Mouse (Mus musculus): ENCODE results near the gene Cacna1e.

Cacna1e gene

DNA sequence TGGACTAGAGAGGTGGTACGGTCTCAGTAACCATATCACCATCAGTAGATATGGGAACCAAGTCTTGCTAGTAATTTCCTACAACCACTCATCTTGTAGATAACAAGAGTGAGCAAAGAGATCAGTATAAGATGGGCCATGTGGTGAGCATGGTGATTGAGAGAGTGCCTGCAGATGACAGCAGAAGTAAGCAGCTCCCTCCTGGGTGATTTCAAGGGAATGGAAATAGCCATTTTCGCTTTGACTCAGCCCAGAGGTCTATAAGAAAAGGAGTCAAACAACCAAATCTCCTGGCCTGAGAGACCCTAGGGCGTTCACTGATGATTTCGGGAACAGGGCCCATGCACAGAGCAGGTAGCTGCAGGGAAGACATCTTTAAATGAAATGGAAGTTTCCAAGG, 45.0 kb downstream of the Cacna1e start:
- DNase-seq (ENCODE audit: low spot score in 2 of 2) = no peak

DNA sequence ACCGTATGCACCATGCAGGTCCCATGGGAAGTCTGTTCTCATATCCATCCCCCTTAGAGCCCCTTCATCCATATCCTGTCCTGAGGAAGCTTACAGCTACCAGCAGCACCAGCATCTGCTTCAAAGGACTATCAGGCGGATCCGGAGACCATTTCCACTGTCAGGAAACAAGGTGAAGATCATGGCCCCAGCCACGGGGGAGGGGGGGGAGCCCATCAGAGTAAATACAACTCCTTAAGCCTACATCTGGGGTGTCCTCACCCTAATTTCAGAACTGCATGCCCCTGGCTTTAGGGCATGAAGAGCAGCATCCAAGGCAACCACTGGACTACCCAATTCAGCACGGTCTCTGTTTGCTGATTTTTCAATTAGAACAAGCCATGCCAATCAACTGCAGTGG, 47.8 kb downstream of the Cacna1e start:
- DNase-seq (ENCODE audit: low spot score in 2 of 2) = no peak

DNA sequence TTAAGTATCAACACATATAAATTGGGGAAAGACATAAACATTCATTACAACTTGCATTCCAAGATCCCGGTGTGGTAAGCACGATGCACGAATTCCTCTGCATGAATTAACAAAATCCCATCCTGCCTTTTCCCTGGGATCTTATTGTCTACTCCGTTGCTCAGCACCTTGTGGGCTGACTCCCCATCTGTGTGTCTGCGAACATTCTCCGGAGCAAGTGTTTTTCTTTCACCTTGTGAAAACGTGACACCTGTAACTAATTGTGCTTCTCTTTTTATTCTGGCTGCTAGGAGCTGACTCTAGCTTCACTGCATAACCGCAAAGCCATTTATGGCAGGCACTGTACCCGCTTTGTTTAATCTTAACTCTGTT, 52.1 kb downstream of the Cacna1e start:
- no peak for DNase-seq (ENCODE audit: low spot score in 2 of 2)

DNA sequence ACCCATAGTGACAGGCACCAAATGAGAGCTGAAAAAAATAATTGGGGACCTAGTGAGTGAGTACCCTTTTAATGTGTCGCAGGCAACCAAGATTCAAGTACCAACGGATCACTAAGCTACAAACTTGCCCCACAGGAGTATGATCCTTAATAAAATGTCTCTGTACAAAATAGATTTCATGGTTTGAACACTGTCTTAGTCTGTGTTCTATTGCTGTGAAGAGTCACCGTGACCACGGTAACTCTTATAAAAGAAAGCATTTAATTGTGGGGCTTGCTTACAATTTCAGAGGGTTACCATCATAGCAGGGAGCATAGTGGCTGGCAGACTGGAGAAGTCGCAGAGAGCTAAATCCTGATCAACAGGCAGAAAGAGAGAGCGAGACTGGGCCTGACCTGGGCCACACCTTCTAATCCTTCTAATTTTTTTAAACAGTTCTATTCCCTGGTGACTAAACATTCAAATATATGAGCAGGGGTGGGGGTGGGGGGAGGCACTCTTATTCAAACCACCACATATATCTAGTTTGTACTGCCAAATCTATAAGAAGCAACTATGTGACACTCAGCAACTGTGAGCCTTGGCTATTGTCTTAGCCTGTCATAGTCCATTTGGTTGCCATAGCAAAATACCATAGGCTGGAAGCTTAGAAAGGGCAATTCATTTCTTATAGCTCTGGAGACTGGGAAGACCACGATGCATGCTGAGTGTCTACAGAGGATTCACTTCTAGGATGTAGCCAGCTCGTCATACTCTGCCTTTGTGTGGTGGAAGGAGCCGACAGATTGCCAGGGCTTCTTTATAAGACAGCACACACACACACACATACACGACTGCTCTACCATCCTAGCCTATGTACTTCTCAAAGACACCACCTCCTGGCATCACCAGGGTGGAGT, 52.8 kb downstream of the Cacna1e start:
- no peak for DNase-seq (ENCODE audit: low spot score in 2 of 2)

DNA sequence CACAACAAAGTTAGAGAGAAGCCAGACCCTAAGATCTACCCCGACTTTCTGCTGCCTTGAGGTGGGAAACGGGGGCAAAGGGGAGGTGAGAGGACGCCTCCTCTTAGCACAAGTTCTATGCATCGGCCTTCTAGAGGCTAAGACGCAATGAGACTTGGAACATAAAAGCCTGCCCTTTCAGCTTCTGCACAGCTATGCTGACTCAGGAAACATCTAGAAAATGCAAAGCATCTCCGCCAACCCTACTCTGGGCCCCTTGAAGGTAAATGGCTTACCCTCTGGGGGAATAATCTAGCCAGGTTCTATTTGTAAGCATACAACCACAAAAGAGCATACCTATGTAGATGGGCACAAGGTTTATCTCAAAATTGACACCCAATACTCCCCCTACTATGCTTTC, 54.2 kb downstream of the Cacna1e start:
- no peak for DNase-seq (ENCODE audit: low spot score in 2 of 2)

DNA sequence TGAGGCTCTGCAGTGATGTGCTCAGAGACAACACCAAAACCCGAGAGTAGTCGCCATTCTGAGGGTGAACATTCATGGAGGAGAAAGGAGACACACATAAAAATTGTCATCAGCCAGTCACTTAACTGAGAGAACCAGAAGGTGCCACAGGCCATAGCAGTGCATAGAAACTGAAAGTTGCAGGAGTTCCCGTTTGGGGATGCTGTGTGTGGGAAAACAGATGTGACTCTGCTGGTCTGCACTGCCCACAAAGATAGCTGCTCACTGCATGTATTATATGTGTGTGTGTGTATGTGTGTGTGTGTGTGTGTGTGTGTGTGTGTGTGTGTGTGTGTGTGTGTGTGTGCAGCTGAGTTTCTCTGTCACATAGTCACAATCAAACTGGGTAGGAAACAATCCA, 61.2 kb downstream of the Cacna1e start:
- DNase-seq (ENCODE audit: low spot score in 2 of 2) = no peak

DNA sequence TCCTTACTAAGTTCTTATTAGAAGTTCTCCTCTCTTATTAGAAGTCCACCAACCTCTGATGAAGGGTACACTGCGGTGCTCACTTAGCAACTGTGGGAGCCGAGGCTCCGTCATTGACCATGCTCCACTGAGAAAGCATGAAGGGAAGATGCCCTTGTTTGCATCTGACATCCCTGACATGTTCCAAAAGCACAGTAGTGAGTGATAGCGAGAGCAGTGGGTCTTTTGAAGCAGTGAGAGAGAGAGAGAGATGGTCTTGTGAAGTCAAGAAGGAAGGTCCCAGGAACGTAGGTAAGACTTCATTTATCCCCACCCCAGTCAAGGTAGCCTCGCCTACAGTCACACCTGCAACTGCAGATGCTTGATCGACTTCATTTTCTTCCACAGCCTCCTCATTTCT, 63.9 kb downstream of the Cacna1e start:
- DNase-seq (ENCODE audit: low spot score in 2 of 2) = no peak

DNA sequence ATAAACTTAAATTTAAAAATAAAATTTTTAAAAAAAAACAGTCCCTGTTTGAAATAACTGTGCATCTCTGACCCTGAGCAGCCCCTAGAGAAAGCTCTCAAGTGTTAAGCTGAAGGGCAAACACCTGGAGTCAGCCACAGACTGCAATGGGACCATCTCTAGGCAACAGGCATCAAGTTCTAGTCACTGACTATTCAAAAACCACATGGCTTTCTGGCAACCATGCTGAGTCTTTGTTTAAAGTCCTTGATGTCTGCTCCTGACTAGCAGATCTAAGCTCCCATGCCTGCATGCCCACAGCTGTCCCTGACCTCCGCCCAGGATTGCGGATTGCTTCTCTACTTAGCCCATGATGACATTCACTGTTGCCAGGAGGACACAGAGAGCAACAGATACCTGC, 64.3 kb downstream of the Cacna1e start:
- no peak for DNase-seq (ENCODE audit: low spot score in 2 of 2)

DNA sequence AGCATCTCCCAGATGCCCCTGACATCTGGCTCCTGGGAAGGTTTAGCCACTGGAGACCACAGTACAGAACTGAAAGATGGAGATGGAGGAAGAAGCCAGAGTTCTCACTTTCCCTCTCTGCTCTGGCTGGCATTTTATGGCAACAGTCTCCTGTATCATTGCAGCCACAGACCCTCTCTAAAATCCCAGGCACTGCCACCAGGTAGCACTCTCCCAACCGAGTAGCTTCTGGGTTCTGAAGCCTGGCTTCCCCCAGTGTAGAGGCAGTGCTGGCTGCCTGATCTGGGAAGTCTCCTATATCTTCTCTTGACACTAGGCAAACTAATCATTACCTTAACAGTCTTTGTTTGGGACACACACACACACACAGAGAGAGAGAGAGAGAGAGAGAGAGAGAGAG, 65.6 kb downstream of the Cacna1e start:
- DNase-seq (ENCODE audit: low spot score in 2 of 2) = no peak

DNA sequence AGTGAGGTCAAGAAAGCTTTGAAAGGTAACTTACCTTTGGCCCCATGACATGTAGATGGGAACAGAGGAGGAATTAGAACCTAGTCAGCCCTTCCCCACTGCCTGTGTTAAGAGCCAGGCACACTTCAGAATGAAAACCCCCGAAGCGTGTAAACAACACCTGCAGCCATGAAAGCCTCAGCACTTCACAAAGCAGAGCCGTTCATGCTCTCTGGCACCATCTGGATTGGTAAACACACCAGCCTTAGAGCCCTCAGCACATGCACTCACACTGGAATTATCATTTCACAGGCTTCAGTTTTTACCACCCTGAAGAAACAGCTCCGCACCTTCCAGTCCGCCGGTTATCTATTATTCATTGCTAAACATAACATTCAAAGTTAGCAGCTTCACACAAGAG, 67.5 kb downstream of the Cacna1e start:
- no peak for DNase-seq (ENCODE audit: low spot score in 2 of 2)

DNA sequence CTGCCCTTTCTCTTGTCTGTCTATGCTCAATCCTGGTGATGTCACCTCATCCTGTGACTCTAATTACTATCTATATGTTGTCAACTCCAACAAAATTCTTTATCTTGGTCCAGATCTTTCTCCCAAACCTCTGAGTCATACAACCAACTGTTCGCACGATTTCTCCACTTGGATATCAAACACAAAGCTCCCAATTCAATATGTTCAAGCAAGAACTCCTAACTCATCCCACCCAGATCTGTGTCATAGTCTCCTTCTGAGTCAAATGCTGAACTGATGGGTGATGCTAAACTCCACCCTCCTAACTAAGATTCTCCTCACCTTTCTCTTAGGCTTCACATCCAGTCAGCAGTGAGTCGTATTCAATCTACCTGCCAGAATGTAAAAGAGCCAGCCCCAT, 68.0 kb downstream of the Cacna1e start:
- peak in 1 of 2 experiments; percentile 5 for DNase-seq (ENCODE audit: low spot score in 2 of 2)

DNA sequence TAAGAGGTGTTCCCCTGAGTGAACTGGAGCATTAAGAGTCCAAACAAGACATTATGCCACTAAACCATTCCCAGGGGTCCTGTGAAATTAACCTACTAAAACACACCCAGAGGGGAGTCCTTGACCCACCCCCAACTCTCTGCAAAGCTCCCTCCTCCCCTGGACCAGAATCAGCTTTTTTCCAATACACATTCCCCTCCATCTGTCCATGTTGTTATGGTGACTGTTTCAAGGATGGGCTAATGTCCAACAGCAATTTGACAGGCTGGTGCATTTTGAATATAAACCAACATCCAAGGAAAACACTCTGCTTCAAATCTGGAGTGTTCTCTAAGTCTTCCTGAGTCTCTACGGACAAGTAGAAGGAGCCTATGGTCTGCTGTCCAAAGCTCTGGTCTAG, 78.6 kb downstream of the Cacna1e start:
- no peak for DNase-seq (ENCODE audit: low spot score in 2 of 2)

DNA sequence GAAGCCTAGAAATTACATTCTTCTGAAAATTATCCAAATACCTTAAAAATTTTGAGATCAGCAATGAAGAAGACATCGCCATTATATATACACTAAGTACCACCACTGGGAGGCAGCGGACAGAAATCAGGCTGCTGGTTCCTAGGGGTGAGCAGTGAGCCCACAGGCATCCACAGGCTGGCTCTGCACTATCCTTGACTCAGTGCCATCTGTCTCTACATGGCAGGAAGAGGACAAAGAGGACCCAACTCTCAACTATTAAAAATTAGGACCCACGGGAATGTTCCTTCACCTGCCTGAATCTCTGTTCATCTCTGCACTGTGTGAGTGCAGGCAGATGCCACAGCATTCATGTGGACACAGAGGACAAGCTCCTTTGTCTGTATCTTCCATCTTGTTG, 79.3 kb downstream of the Cacna1e start:
- no peak for DNase-seq (ENCODE audit: low spot score in 2 of 2)

DNA sequence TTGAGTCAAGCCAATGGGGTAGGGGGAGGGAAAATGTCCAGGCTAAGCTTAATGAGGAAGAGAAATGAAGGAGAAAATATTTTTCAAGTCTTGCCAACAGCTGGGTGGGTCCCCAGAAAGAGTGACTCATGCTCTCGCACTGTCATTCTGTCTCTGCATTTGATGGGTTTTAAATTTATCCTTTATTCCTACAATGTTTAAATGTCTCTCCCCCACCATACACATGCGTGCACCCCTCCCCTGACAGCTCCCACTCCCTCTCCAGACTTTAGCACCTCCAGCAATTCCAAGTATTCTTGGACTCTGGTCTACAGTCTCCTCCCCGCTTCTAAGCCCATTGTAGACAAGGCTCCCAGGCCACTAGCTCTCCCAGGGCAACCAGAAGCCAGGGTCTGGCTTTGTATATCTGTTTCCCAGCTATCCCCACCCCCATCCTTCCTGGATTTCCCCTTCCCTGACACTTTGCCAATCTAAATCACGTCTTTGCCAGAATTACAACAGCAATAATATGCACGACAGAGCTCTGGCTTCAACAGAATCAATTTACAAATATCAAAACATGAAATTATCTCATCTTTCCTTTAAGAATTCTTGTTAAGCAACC, 81.9 kb downstream of the Cacna1e start:
- peak; percentile 27 to 30 for DNase-seq (ENCODE audit: low spot score in 2 of 2)

DNA sequence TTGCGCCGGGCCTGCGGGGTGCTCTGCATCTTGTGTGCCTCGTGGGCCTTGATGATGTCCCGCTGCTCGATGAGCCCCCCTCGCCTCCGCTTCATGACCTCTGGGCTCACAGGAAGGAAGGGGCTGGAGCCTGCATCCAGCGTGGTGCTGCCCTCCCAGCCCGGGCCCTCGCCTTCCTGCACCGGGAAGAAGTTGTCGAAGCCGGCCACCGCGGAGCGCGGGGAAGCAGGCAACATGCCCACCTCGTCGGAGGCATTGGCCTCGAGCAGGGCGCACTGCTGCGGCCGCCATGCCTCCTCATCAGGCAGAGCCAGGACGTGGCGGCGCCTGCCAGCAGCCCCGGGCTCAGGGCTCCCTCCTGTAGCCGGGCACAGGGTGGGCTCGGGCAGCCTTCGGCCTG, 85.0 kb downstream of the Cacna1e start:
- no peak for DNase-seq (ENCODE audit: low spot score in 2 of 2)

DNA sequence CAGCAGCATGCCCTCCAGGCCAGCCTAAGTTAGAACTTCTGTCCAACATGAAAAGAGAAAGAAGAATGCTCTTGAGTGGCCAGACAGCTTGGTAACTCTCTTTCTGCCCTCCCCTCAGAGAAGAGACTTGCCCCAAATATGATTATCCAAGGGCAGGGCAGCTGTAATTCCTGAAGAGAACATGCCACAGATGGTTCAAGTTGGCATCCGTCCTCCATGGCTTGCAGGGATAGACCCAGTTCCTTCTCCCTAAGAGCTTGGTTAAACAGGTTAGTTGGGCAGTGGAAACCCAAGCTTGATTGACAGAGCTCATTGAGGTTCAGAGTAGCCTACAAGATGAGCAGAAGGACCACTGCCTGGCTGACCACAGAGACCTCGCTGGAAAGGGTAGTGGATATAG, 85.5 kb downstream of the Cacna1e start:
- no peak for DNase-seq (ENCODE audit: low spot score in 2 of 2)

DNA sequence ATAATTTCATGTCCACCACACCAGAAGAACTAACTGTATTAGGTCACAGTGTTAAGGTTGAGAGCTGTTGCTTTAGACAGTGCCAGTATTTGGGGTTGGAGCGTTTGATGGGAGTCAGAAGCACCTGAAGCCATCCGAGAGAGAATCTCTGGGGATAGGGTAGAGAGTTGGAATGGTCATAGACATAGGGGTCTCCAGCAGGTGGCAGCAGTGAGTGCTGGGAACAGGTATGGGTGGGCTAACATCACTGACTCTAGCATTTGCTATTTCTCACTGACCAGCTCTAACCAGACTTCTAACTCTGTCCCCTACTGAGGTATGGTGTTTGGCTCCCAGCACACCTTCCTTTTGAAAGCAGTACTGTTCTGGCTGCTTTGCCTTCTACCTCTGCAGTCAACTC, 87.6 kb downstream of the Cacna1e start:
- no peak for DNase-seq (ENCODE audit: low spot score in 2 of 2)

DNA sequence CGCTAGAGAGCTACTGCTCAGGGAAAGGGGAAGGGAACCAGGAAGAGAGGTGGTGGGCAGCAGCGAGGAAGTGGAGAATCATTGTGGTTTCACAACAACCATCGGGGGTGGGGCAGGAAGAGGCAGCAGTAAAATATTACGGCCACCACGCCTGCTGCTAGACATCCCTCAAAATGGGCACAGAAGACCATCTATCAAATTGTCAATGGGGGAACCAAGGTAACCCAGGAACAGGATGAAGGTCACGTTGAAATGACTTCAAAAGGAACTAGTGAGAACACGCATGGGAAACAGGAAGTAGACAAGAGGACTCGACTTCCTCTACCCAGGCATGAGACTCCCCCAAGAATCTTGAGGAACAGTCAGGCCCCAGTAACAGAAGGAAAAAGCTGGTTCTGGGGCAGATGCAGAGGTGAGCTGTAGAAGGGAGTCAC, 89.8 kb downstream of the Cacna1e start:
- no peak for DNase-seq (ENCODE audit: low spot score in 2 of 2)

DNA sequence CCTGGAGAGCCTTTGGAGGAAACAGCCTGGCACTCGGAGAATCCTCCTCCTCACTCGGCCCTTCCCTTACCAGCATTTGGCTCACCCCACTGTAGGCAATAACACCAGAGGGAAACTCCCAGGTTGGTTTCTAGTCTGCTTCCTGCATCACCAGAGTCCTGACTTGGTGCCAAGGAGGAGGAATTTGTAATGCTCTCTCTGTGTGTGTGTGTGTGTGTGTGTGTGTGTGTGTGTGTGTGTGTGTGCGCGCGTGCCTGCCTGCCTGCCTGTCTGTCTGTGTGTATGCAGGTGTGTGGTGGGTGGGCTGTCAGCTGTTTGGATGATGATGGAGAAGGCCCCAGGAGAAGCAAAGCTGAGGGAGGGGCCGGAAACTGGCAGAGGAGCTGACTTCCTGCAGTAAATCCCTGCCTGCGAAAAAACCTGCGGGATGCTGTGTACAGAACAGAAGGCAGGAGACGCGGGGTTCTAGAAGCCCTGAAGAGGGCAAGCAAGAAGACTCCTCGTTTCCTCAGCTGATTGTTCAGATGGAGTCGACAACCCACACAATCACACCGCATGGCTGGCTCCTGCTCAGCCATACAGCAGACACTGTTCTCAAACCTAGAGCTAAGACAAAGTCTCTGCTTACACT, 92.6 kb downstream of the Cacna1e start:
- peak; percentile 57 to 63 for DNase-seq (ENCODE audit: low spot score in 2 of 2)

DNA sequence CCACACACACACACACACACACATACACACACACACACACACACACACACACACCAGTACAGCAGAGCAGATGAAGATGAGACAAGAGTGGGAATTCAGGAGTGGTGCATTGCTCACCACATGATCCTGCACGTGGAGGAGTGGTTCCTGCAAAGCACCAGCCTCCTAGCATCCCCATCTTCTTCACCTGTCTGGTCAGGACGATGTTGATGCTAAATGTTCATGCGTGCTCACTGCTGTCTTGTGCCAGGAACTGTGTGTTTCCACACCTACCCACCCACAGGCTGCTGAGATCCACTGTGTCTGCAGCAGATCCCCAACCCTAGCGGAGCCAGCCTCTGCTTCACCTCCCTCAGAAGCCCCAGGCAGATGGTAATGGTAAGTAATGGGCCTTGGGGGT, 95.8 kb downstream of the Cacna1e start:
- DNase-seq (ENCODE audit: low spot score in 2 of 2) = peak in 1 of 2 experiments; percentile 45

DNA sequence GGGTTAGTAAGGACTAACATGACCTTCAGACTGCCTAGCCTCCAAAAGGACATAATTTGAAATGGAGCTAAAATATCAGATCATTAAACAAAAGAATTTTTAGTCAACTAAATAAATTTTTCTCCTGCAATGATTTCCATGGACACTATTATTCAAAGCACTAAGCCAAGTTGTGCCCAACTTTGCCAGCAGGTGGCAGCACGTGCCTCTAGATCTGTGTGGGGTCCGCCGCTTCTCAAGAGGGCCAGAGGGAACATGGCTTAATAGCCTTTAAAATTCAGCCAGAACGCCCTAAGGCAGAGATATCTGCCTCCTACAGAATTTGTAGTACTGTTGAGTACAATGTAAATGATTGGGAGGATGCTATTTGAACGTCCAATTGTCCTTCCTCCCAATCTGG, 96.2 kb downstream of the Cacna1e start:
- peak; percentile 60 to 74 for DNase-seq (ENCODE audit: low spot score in 2 of 2)

DNA sequence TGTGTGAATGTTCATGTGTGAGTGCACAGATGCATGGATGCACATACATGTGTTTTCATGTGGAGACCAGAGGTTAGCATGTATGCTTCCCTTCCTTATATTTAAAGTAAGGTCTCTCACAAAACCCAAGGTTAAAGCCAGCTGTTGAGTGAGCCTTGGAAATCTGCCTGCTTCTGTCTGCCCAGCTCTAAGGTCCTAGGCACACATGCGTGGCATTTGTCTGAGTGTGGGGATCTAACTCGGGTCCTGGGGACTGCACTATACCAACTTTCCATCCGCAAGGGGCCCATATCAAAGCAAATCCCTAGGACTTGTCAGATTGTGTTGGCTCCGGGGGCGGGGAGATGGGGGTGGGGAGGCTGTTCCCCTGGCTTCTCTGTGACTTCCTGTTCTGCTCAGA, 96.9 kb downstream of the Cacna1e start:
- no peak for DNase-seq (ENCODE audit: low spot score in 2 of 2)

DNA sequence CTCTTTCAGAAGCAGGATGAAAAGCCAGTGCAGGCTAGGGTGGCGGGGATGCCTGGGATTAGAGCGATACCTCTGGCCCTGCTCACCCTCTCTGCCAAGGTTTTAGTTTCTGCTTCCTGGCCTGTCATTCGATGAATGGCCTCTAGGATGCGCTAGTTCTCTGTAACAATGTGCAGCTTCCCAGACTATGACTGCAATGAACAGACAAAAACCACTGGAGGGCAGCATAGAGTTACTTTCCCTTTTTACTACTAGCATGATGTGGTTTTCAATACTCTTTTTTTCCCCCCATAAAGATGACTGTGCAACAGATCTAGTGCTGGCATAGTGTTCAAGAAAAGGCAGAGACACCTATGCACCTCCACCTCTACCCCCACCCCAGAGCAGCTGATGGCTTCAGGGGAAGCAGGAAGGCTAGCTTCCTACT, 98.0 kb downstream of the Cacna1e start:
- peak; percentile 64 to 73 for DNase-seq (ENCODE audit: low spot score in 2 of 2)
